Mouse (Mus musculus) thymus, adult 2 months (tissue): ENCODE results near the gene Nedd8. TPM values are rescaled to one million over a fixed set of nuclear protein-coding genes. Genes with fewer than 3 reads are reported as not detected.

Source experiments
- DNase-seq: peaks from one replicate; pipeline ENCODE4 v3.0.0; 2021
- H3K27ac ChIP-seq: fragments of 200-500 bp; 2 replicates; pipeline ENCODE4 v1.5.1; 2012; ENCODE audit warnings: low read length, control low read depth; ENCODE audit not compliant: control insufficient read depth, insufficient read depth
- H3K27me3 ChIP-seq: fragments of 200-500 bp; 2 replicates; pipeline ENCODE4 v1.6.1; 2012; ENCODE audit warnings: mild to moderate bottlenecking, low read length, moderate library complexity, mixed read lengths; ENCODE audit not compliant: control insufficient read depth, insufficient read depth
- H3K36me3 ChIP-seq: fragments of 200-500 bp; 2 replicates; pipeline ENCODE4 v1.6.1; 2012; ENCODE audit warnings: mild to moderate bottlenecking, low read length, moderate library complexity; ENCODE audit not compliant: control insufficient read depth, insufficient read depth
- H3K4me1 ChIP-seq: fragments of 200-500 bp; replicated peaks from 2 replicates; pipeline ENCODE4 v1.6.1; 2012; ENCODE audit warnings: low read length; ENCODE audit not compliant: control insufficient read depth, insufficient read depth
- H3K4me3 ChIP-seq: fragments of 200-500 bp; 2 replicates; pipeline ENCODE4 v1.5.1; 2012; ENCODE audit warnings: mild to moderate bottlenecking, low read length, control low read depth, moderate library complexity; ENCODE audit not compliant: control insufficient read depth, insufficient read depth
- CTCF ChIP-seq: fragments of 200-500 bp; IDR thresholded peaks from 2 replicates; pipeline ENCODE4 v1.5.1; 2012; ENCODE audit warnings: mild to moderate bottlenecking, control low read depth, low read length, moderate library complexity, borderline replicate concordance; ENCODE audit not compliant: control insufficient read depth, poor library complexity, insufficient read depth; ENCODE audit errors: extremely low read depth
- POLR2A ChIP-seq: fragments of 200-500 bp; IDR thresholded peaks from 2 replicates; pipeline ENCODE4 v1.6.1; 2012; ENCODE audit warnings: mild to moderate bottlenecking, low read length, control low read depth, moderate library complexity; ENCODE audit not compliant: control insufficient read depth, poor library complexity, insufficient read depth; ENCODE audit errors: extremely low read depth
- WGBS: fragments of 180-500 bp; shearing (Covaris S2); methylation state at CpG from one replicate; pipeline ENCODE4 v1.1.7; 2018; 5-methylcytosine and 5-hydroxymethylcytosine counted together
- polyA plus RNA-seq: library from polyadenylated mRNA; depleted of rRNA; stranded (reverse); fragments of >200 nt; gene quantifications from 2 replicates; pipeline ENCODE4 v1.2.3, GENCODE M21; 2012

Gene Nedd8
- polyA plus RNA-seq, 1 experiment = 416 TPM

GRCm38 (mm10) chr14:55641291-55641690, 30.6 kb downstream of the Nedd8 start:
- TF ChIP-seq POLR2A (no peak), CTCF (no peak)
- no peak overlapping the region for H3K4me3 ChIP-seq
- 78% methylated on average over 13 of the region's 13 CpGs for WGBS
- no peak overlapping the region for H3K27ac ChIP-seq
- H3K27me3 ChIP-seq = no peaks in the 10 kb centered on the region
- no peaks in the 10 kb centered on the region; the same call in 1 of the 2 replicates for H3K36me3 ChIP-seq
- peaks cover 15% of the 10 kb centered on the region for H3K4me1 ChIP-seq
- DNase-seq = no peak

GRCm38 (mm10) chr14:55640816-55641215, 31.1 kb downstream of the Nedd8 start:
- Histone ChIP-seq H3K4me3 (no peak overlapping the region), H3K27me3 (no peaks in the 10 kb centered on the region), H3K27ac (no peak overlapping the region), H3K4me1 (peaks cover 15% of the 10 kb centered on the region), H3K36me3 (no peaks in the 10 kb centered on the region; the same call in 1 of the 2 replicates)
- TF ChIP-seq POLR2A (no peak), CTCF (no peak)
- WGBS = 96% methylated on average over 14 of the region's 14 CpGs
- DNase-seq = no peak

GRCm38 (mm10) chr14:55637795-55638194, 34.1 kb downstream of the Nedd8 start, which contains the start of gene Gm49378:
Gene Gm49378, minus strand, starts transcription at chr14:55637895.
- no peak within 1 kb of the TSS for H3K4me3 ChIP-seq
- H3K27ac ChIP-seq = no peak within 1 kb of the TSS
- WGBS = 95% methylated on average over 9 of the region's 9 CpGs
- no peaks in the 10 kb centered on the region; the same call in 1 of the 2 replicates for H3K36me3 ChIP-seq
- no peak for DNase-seq
- TF ChIP-seq POLR2A (no peak), CTCF (no peak)
- H3K27me3 ChIP-seq = no peaks in the 10 kb centered on the region
- peaks cover 13% of the 10 kb centered on the region for H3K4me1 ChIP-seq

GRCm38 (mm10) chr14:55635523-55636007, 36.4 kb downstream of the Nedd8 start, which contains the start of gene Ipo4:
Gene Ipo4, minus strand, starts transcription at chr14:55635957.
- TF ChIP-seq POLR2A (peak; percentile 62; the same call in 1 of the 2 replicates), CTCF (no peak)
- DNase-seq = peak; percentile 84
- WGBS = under 1% methylated on average over 30 of the region's 33 CpGs
- Histone ChIP-seq H3K36me3 (no peaks in the 10 kb centered on the region; the same call in 1 of the 2 replicates), H3K27me3 (no peaks in the 10 kb centered on the region), H3K27ac (no peak within 1 kb of the TSS), H3K4me1 (peaks cover 6% of the 10 kb centered on the region), H3K4me3 (peak within 1 kb of the TSS; percentile 51)

- Histone ChIP-seq H3K36me3 (no peaks in the 10 kb centered on the region; the same call in 1 of the 2 replicates), H3K27me3 (no peaks in the 10 kb centered on the region), H3K27ac (no peak overlapping the region), H3K4me1 (peaks cover 6% of the 10 kb centered on the region), H3K4me3 (peak overlapping the region; percentile 51)
- DNase-seq = no peak
- WGBS = 7% methylated on average over 23 of the region's 23 CpGs
- TF ChIP-seq CTCF = no peak
- no peak for TF ChIP-seq POLR2A
Measured at GRCm38 (mm10) chr14:55634874-55635522, 36.9 kb downstream of the Nedd8 start.

GRCm38 (mm10) chr14:55629312-55629711, 42.6 kb downstream of the Nedd8 start:
- Histone ChIP-seq H3K4me3 (no peak overlapping the region), H3K27ac (no peak overlapping the region), H3K4me1 (no peaks in the 10 kb centered on the region), H3K27me3 (no peaks in the 10 kb centered on the region), H3K36me3 (no peaks in the 10 kb centered on the region)
- peak; percentile 81 for DNase-seq
- TF ChIP-seq CTCF (peak; percentile 84; the same call in 1 of the 2 replicates), POLR2A (no peak)
- WGBS = 38% methylated on average over 5 of the region's 5 CpGs
